Mouse (Mus musculus) MEL-GATA-1-ER (cell line): ENCODE measurements around the gene Tal1.

Source experiments
- DNase-seq: peaks from one replicate; pipeline ENCODE4 v3.0.0-alpha.2; 2012; ENCODE audit warnings: low read depth; ENCODE audit errors: extremely low read depth

The Tal1 gene

GRCm38 (mm10) chr4:115063518-115064239, 7.5 kb downstream of the Tal1 start:
- no peak for DNase-seq

- DNase-seq, result no peak
These were observed 15.4 kb downstream of the Tal1 start for GRCm38 (mm10) chr4:115071668-115072067.

DNA sequence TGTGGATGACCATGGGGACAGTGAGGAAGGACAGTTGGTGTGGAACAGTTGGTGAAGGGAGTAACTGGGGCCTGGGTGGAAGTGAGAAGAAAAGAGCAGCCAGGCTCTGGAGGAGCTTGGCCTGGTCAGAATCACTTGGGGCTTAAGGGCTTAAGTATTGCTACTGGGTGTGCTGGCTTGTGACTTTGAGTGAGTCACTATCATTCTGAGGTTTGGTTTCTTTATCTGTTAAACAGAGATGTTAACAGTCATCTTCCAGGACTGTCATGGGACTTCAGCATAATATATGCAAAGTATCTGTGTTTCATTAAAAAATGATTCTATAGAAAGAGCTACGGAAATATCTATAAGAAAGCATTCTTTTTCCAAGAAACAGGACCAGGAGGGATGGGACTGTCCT, 18.6 kb downstream of the Tal1 start:
- DNase-seq, result no peak

DNA sequence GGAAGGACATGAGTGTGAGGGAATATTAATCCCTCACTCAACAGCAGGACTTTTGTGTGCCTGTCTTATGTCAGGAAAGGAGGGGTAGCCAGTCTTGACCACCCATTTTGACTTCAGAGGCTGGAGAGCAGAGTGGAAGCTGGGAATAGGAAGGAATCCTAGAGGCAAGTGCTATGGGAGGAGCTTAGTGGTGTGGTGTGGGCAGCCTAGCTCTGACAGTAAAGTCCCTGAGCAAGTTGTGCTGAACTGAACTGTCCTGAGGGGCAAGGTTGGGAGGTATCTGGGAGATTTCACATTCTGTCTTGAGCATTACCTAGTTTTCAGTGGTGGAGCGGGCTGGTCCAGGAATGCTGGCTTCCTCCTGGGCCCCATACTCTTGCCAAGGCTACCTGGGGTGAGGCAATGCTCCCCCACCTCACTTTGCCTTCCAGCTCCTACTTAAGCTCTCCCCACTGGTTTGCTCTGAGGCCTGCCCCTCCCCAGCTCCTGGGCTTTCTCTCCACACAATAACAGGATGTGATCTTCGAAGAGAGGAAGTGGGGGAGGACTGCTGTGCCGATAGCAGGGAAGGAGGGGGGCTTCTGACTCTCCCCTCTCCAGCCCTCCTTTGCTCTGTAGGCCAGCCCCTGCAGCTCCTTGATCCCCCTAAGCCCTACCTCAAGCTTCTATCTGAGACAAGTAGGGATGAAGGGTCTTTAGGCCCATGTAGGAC, 19.1 kb downstream of the Tal1 start:
- no peak for DNase-seq

DNA sequence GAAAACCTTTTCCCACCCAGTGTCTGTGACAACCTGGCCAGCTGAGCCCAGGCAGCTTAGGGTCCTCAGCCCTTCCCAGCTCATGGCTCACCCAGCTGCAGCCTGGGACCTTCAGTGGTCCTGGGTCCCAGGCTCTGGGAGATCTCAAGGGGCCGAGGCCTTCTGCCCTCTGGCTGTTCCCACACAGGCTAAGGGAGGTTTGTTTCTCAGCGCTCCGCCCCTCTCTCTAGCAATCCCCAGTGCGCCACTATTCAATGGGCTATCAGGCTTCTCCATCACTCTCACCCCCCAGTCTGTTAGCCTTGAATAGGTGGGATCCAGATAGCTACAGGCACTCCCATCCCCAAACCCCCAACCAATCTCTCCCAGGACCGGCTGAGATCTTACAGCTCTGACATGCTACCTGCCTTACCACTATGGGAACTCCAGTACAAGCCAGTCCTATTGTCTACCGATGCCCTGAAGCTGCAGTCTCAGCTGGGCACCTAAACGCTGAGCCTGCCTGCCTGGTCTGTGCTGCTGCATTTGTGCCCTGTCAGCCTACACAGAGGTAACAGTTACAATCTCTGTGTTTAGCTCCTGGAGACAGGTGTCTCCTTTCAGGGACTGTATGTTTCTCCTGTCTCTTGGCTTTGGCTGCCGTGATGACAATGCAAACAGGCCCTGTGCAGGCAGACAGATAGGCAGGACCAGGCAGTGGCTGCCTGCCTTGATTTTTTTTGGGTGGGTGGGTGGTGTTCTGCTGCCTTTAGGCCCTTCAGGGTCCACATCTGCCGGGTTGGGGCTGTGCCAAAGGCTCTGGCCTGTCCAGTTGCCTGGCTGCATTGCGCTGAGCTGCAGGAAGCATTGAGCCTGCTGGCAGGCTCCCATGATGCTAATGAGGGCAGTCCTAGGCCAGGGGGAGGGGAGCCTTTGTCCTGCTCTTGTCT, 22.9 kb downstream of the Tal1 start:
- no peak for DNase-seq

DNA sequence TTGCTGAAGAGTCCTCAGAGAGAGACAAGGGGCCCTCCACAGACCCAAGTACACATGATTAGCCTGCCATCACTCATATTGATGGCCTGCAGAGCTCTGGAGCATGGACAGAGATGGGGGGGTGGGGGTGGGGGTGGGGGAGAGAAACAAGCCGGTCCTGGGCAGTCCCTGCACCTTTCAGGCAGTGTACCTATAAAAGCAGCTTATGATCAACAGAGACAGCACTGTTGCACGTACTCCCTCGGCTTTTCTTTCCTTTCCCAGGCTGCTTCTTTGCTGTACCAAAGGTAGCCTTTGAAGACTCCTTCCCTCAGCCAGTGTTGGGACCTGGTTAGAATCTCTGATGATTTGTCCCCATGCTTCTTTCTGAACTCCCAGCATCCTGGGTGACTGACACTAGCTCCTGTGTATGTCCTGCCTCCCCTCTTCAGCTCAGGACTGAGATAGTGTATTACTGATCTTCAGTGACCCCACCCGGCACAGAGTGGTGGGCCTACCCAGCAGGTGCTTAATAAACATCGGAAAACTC, 23.7 kb downstream of the Tal1 start:
- no peak for DNase-seq

DNA sequence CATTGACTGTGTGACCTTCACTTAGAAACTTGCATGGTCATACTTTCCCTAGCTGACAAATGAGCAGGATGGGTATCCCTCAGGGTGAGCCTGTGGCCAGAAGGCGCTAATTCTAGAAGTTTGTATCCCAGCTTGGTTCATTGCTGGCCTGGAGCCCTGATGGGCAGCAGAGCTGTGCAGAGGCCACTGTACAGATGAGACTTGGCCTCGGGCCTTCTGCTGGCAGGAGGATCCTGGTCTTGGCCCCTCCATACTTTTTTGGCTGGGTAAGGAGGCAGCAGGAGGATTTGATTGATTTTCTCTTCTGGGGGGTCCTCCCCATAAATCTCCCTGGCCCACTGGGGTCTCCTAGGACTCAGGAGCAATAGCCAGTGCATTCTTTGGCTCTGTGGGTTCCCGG, 26.8 kb downstream of the Tal1 start:
- DNase-seq, result no peak

DNA sequence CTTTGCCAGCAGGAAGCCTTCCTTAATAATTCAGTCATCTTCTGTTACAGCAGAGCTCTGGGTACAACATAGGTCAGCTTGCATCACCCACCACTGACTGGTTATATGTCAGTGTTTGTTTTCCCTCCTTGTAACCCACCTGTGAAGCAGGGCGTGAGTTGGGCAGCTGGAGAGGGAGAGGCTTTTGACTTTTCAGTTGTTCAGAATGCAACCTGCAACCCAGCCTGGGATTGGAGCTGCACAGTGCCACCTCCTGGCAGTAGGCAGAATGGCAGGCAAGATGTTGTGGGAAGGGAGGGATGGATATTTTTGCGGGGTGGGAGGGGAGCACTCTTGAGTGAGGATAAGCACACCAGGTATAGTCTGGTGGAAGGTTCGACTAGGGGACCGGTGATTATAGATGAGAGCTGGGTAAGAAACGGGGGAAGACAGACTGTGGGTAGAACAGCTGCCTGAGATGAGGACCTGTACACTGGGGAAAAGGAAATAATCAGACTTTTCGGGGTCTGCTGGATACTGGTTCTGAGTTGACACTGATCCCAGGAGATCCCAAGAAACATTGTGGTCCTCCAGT, 29.4 kb downstream of the Tal1 start:
- no peak for DNase-seq

- no peak for DNase-seq
These were observed 30.0 kb downstream of the Tal1 start for GRCm38 (mm10) chr4:115086257-115086656.

GRCm38 (mm10) chr4:115086763-115087415, 30.7 kb downstream of the Tal1 start:
- no peak for DNase-seq

- no peak for DNase-seq
These were observed 32.5 kb downstream of the Tal1 start, which contains the start of gene Pdzk1ip1 for GRCm38 (mm10) chr4:115088611-115089338. Pdzk1ip1 (plus strand) TSS chr4:115088708.

DNA sequence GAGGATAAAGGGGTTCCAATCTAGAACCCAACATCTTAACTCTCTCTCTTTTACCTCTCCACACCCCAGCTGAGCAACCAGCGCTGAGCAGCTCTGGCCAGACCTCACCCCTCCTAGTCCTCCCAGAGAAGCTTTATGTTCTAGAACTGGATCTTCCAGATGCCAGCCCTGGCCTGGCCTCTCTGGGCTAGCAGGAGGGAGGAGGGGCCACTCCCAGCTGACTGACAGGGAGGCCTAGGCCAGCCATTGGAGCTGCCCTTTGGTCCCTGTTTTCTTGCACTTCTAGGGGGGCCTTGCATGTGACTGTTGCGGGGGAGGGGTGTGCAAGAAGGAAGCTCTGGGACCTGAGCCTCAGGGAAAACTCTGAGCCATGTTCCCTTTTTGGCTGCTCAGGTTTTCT, 34.4 kb downstream of the Tal1 start:
- no peak for DNase-seq

DNA sequence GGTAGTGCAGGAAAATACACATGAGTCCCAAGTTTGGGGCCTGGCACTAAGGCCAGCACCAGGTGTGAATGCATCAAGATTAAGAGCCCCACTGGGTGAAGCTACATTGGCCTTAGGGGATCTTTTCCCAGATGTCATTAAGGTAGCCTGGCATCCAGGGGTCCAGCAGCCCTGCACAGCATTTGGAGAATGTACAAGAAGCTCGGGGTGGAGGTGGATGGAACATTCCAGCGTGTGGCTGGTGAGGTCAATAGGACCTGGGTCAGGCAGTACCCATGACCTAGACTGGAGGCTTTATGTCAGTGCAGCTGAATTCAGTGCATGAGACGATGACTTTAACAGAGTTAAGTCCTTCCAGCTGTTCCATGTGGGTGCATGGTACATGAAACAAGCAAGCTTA, 35.6 kb downstream of the Tal1 start:
- DNase-seq, result no peak

DNA sequence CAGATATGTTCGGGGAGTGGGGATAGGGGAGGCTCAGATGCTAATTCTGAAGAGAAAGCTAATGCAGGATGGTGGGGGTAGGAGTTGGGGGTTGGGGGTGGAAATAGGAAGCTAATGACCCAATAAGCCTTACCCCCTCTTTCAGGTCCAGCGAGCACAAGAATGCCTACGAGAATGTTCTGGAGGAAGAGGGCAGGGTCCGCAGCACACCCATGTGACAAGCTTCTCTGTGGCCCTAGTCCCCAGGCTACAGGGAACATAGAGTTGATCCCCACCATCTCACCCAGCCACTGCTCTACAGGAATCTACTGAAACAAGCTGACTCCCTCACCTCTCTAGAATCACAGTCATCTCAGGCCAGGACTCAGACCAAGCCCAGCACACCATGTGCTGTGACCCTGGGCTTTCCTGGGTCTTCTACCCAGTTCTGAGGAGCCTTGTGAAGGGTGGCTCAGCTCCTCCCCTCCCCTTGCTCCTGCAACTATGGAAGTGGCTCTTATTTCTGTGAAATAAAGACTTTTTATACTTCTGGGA, 37.2 kb downstream of the Tal1 start:
- DNase-seq, result no peak

GRCm38 (mm10) chr4:115094056-115094455, 37.8 kb downstream of the Tal1 start:
- DNase-seq, result no peak

DNA sequence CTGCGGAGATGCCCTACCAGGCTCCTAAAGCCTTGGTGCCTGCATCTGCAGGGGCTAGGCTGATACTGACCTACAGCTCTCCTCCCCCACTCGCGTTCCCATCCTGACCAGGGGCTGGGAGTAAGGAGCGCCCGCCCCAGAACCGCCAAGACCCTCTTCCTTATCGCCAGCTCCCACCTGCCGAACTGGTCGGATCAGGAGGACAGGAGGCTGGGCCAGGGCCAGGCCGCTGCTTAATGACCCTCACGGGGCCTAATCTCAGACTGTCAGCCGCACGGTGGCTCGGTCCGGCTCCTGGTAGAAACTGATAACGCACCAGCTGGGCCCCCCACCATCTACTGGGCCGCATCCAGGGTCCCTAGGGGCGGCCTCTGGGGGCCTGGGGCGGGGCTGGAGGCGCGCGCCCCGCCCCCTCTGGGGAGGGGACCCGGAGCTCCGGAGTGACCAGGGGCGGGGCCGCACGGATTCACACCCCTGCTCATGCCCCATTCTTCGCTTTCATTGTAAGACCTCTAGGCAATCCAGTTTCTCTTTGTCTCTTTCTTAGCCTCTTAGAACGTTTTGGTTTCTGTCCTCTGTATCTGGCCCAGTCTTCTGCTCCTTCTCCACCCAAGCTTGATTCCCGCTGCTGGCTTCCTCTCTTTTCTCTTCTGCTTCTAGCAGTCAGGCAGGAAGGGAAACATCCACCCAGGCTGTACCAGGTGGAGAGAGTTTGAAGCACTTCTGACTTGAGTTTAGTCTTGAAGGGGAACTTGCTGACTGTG, 39.6 kb downstream of the Tal1 start:
- DNase-seq, result peak; percentile 90

GRCm38 (mm10) chr4:115096435-115097145, 40.4 kb downstream of the Tal1 start:
- DNase-seq, result no peak

DNA sequence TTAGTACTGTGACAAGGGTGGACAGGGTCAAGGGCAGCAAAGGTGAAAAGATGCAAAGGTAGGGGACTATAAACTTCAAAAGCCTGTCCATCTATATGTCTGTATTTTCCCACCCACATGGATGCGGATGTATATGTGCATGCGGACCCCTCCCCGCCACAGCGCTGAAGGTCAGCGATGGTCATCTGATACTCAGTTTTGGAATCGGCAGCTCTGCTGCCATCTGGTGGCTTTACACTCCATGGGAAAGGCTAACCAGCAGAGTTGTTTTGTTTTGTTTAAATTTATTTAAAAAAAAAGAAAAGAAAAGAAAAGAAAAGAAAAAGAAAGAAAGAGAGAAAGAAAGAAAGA, 40.9 kb downstream of the Tal1 start:
- no peak for DNase-seq

DNA sequence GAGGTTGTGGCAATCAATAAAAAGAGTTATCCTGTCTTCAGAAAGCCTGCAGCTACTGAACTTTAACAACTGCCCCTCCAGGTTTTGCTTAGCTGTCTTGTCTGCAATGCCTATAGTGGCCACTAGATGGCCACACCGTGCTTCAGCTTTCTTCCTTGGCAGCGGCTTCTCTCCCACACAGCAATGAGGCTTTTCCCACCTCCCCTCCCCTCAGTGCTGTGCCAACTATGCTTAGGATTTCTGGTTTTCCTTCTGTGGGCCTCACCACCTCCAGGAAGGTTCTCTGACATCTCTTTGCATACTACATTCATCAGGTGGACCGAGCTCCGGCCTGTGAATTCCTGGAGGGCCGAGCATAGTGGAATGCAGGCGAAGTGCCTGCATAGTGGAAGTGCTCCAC, 45.5 kb downstream of the Tal1 start:
- DNase-seq, result peak; percentile 36
